Mouse (Mus musculus): ENCODE results near the gene Clcnkb.

Clcnkb gene

GRCm38 (mm10) chr4:141357811-141358210, 58.0 kb downstream of the Clcnkb start:
- ATAC-seq (ENCODE audit: low TSS enrichment): no peak
